Mouse (Mus musculus) thymus, postnatal 25 days (tissue): ENCODE data around the gene Prune1.

Experiments
- DNase-seq: peaks from one replicate; pipeline ENCODE4 v3.0.0; 2022

Prune1 gene

GRCm38 (mm10) chr3:95301204-95301796 is 19.4 kb upstream of the Prune1 start:
- DNase-seq = no peak

- no peak for DNase-seq
These were observed 16.1 kb upstream of the Prune1 start for GRCm38 (mm10) chr3:95298018-95298417.

- peak; percentile 58 for DNase-seq
These were observed 14.2 kb upstream of the Prune1 start for GRCm38 (mm10) chr3:95296103-95296469.

GRCm38 (mm10) chr3:95295321-95296102 is 13.6 kb upstream of the Prune1 start:
- no peak for DNase-seq

GRCm38 (mm10) chr3:95294718-95295117 is 12.8 kb upstream of the Prune1 start:
- no peak for DNase-seq

- DNase-seq = no peak
These were observed 12.4 kb upstream of the Prune1 start for GRCm38 (mm10) chr3:95294316-95294715.

- DNase-seq = no peak
These were observed 11.7 kb upstream of the Prune1 start for GRCm38 (mm10) chr3:95293537-95293936.

GRCm38 (mm10) chr3:95292899-95293298 is 11.0 kb upstream of the Prune1 start:
- DNase-seq = no peak

- DNase-seq = no peak
These were observed 9.2 kb upstream of the Prune1 start for GRCm38 (mm10) chr3:95291041-95291440.

- DNase-seq = no peak
These were observed 8.3 kb upstream of the Prune1 start for GRCm38 (mm10) chr3:95290156-95290555.

- no peak for DNase-seq
These were observed 7.5 kb upstream of the Prune1 start for GRCm38 (mm10) chr3:95289419-95289818.

GRCm38 (mm10) chr3:95287541-95287940 is 5.7 kb upstream of the Prune1 start:
- no peak for DNase-seq

- no peak for DNase-seq
These were observed 4.6 kb upstream of the Prune1 start for GRCm38 (mm10) chr3:95286510-95286909.

GRCm38 (mm10) chr3:95286011-95286410 is 4.1 kb upstream of the Prune1 start:
- no peak for DNase-seq

GRCm38 (mm10) chr3:95285390-95285789 is 3.5 kb upstream of the Prune1 start:
- DNase-seq = no peak

GRCm38 (mm10) chr3:95284501-95285281 is 2.8 kb upstream of the Prune1 start:
- DNase-seq = no peak

- no peak for DNase-seq
These were observed 2.2 kb upstream of the Prune1 start for GRCm38 (mm10) chr3:95284062-95284461.

- DNase-seq = no peak
These were observed 1.7 kb upstream of the Prune1 start for GRCm38 (mm10) chr3:95283589-95283941.

- peak; percentile 64 for DNase-seq
These were observed 1.2 kb upstream of the Prune1 start for GRCm38 (mm10) chr3:95282865-95283588.

GRCm38 (mm10) chr3:95282381-95282864 is 547 bp upstream of the Prune1 start:
- peak; percentile 67 for DNase-seq

GRCm38 (mm10) chr3:95280747-95281146 is 1.1 kb downstream of the Prune1 start:
- DNase-seq = no peak

GRCm38 (mm10) chr3:95277149-95277551 is 4.7 kb downstream of the Prune1 start:
- no peak for DNase-seq

- DNase-seq = no peak
These were observed 5.4 kb downstream of the Prune1 start for GRCm38 (mm10) chr3:95276428-95276934.
